Mouse (Mus musculus) T-helper 17 cell (primary cell): ENCODE measurements around the gene Rbm8a2.

ENCODE experiments used
- in situ Hi-C, 2 experiments: fragments of 300-600 bp; cut with MboI, MseI; formaldehyde crosslinking; loops; 1 replicate in 1 of 2; 2 replicates in 1 of 2; pipeline ENCODE4 v1.15.1; 2025; ENCODE audit warnings: high pct_unique_total_duplicates in 2 of 2

Rbm8a2 gene

DNA sequence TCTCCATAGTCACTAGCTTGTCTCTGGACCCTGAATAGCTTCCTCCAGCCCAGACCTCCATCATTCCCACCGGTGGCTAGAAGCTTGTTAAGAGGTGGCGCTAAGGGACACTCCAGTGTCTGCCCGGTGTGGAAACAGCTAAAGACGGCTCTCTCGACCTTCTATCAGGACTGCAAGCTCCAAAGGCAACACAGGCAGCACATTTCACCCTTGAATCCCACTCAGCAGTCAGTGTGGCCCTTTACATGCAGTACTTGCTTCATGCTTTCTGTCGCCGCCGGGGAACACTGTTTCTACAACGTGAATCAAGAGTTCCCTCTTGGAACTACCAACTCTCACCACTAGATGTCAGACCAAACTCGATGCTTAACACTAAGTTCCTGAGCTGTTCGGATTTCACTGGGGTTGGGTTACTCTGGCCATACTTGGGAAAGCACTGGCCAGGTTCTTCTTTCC lies 42.6 kb downstream of the Rbm8a2 start:
- in situ Hi-C loops: loop anchor here (25.0 kb wide), 2 partner anchors 726 to 926 kb away; no protein-coding TSS in a partner anchor

- in situ Hi-C loops: loop anchor here (25.0 kb wide), 2 partner anchors 731 to 931 kb away; no protein-coding TSS in a partner anchor
Measured at GRCm38 (mm10) chr1:175931391-175931790, 47.5 kb downstream of the Rbm8a2 start.
